Mouse (Mus musculus): ENCODE results near the gene Gm10300.

Gm10300 gene

DNA sequence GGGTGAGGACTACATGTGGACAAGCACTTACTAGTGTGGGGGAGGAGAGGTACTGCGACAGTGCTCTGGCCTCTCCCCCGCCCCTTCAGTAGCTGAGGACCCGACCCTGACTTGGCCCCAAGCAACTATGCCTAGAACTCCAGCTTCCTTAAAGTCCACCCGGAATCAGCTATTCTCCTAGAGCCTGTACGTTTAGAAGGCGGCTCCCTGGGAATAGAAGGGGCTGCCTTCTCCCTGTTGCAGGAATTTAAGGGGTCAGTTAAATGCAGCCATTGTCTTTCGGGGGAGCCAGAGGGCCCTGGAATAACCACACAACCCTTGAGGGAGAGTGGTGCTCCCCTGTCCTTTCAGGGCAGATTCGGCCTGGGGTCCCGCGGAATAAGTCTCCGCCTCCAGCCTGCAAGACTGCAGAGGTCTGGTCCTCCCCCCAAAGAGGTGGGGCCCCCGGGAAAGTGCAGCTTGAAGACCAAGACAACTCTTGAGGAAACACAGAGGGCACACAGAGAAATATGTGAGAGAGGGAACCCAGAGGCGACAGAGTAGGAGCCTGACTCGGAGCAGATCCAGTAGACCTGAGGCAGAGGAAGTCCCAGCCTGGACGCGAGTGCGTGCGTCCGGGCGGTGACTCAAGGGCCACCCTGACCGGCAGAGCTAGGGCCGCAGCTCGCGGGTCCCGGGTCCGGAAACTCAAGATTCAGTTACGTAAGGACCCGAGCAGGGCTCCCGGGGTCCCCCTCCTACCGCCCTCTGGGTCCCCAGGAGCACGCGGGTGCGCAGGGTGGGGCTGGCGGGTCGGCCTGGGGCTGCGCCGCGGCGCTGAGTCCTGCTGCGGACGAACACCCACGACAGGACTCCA, at the start of gene Gm10300:
Gm10300 (plus strand) TSS at position 621 of the 856 bp plus-strand sequence.
- peak; percentile 24 for DNase-seq (ENCODE audit: low read depth, low spot score)

DNA sequence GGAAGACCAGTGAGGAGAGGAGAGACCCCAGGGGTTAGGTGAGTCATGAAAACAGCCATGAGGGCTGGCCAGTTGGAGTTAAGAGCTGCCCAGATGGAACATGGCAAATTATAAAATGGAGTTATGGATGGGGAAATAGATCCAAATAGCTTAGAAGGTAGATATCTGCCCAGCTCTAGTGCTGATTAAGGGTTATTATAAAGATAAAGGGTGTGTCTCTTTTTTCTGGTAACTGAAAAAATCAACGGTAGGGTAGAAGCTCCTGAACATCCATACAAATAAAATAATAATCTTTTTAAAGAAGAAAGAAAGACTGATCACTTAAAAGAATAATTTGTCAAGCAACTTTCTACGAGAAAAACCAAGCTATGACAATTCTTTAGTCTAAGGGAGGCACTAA, 49.2 kb upstream of the Gm10300 start:
- DNase-seq (ENCODE audit: low read depth, low spot score), result no peak

- DNase-seq (ENCODE audit: low read depth, low spot score), result peak; percentile 54
These were observed 48.6 kb upstream of the Gm10300 start for GRCm38 (mm10) chr4:132025738-132026527.

GRCm38 (mm10) chr4:132027167-132027566, 47.3 kb upstream of the Gm10300 start:
- no peak for DNase-seq (ENCODE audit: low read depth, low spot score)

- no peak for DNase-seq (ENCODE audit: low read depth, low spot score)
These were observed 46.7 kb upstream of the Gm10300 start for GRCm38 (mm10) chr4:132027806-132028205.

DNA sequence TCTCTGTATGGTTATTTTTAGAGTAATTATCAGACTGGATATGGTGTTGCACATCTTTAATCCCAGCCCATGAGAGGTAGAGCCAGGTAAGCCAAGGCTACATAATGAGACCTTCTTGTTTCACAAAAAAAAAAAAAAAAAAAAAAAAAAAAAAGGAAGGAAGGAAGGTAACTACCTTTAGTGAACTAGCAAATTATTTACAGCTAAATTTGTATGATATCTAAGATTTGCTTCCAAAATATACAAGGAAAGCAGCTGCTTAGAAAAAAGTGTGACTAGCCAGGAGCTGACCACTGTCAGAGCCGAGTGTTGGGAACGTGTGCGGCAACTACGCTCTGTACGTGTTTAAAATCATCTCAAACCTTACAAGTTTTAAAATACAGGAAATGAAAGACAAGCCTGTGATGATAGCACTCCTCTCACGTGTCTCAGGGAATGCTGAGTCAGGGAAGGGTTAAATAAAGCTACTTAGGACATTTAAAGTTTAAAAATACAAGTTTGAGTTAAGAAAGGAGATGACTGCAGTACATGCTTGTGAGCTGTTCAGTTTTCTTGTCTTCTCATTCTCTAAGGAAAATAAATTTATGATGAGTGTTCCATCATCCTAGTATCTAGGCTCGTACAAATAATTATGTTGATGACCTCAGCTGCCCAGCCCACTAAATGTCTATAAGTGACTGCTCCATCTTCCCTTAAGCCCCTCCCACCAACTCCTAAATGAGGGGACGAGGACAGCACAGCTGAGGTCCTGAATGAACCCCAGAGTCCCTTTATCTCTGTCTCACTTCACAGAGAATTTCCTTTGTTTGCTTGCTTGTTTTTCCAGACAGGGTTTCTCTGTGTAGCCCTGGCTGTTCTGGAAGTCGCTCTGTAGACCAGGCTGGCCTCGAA, 44.4 kb upstream of the Gm10300 start:
- no peak for DNase-seq (ENCODE audit: low read depth, low spot score)

DNA sequence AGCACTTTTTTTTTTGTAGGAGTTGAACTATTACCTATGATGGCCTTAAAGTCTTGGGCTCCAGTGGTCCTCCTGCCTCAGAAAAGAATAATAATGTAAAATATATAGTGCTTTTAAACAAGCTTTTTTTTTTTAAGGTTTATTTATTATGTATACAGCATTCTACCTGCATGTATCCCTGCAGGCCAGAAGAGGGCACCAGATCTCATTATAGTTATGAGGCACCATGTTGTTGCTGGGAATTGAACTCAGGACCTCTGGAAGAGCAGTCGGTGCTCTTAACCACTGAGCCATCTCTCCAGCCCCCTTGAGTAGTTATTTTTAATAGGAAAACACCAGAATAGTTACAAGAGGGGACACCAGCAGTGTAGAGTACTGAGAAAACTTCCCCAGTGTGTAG, 41.3 kb upstream of the Gm10300 start:
- no peak for DNase-seq (ENCODE audit: low read depth, low spot score)

GRCm38 (mm10) chr4:132034242-132034641, 40.3 kb upstream of the Gm10300 start:
- no peak for DNase-seq (ENCODE audit: low read depth, low spot score)

DNA sequence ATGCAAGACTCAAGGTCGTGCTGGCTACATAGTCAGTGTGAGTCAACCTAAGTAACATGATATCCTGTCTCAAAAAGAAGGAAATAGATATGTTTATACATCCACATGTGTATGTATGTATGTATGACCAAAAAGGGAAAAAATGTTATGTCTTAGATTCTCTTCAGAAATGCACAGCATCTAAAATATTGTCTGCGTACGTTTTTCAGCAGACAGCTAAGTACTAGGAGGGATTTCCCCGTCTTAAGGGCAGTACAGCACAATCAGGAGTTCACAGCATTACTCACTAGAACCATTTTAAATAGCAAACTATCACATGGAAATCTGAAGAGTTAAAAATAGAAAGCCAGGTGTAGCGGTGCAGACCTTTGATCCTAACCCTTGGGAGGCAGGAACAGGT, 37.4 kb upstream of the Gm10300 start:
- no peak for DNase-seq (ENCODE audit: low read depth, low spot score)

- DNase-seq (ENCODE audit: low read depth, low spot score), result no peak
These were observed 36.5 kb upstream of the Gm10300 start for GRCm38 (mm10) chr4:132037991-132038390.

GRCm38 (mm10) chr4:132038809-132039208, 35.7 kb upstream of the Gm10300 start:
- DNase-seq (ENCODE audit: low read depth, low spot score), result no peak

GRCm38 (mm10) chr4:132039521-132039920, 35.0 kb upstream of the Gm10300 start:
- no peak for DNase-seq (ENCODE audit: low read depth, low spot score)

DNA sequence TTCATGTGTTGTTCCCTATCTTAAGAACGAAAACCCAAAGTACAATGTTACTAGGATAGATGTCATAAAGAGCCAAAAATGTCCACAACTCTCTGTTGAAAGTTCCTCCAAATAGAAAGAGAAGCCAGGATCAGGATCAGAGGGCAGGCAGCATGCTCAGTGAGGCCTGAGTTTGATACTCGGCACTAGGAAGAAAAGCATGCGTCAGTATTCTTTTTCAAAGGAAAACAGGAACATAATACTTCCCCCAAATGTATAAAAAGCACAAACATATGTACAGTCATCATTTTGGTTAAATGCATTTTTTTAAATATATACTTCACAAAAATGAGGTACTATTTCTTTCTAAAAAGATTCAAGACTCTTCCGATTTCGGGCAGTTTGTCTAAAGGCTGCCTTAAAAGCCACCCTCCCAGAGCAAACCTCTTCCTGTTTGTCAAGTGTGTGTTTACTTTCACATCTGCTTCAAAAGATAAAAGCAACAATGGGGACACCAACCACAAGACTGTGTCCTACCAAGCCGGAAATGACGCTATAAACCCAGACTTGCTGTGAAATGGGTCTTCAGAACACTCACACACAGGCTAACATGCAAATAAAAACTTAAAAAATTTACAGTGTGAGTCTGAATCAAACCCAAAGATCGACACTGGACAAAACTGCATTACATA, 34.4 kb upstream of the Gm10300 start:
- DNase-seq (ENCODE audit: low read depth, low spot score), result no peak

DNA sequence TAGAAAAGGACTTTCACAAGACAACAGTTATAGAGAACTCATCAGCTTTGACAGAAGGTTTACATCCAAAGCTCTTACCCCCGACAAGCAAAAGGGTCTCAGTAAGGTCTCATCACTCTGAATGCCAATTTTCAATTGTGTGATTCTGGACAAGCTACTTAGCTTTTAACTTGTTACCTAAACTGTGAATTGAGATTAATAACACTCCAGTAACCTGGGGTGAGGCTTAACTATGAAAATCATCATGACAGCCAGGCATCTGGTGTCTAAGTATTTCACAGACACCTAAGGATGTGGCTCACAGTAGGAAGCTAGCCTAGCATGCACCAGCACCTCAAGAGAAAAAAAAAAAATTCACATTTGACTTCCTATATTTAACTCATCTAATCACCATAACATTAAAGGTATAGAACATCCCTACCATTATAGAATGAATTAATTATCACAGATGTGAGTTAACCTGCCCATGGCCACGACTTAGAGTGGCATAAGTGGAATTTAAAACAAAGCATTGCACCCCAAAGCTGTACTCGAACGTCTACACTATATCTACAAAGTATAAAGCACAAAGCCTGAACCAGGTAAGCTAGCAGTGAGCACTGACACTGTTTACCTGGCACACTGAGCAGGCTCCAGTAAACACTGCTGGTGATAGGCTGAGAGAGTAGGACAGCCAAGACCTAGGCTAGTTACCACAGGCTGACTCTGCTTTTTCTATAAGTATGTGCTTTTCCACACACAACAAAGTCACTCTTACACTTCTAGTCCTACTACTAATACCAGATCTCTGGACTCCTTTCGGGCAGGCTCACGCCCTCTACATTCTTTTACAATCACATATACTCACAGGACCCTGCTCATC, 32.8 kb upstream of the Gm10300 start:
- no peak for DNase-seq (ENCODE audit: low read depth, low spot score)

- no peak for DNase-seq (ENCODE audit: low read depth, low spot score)
These were observed 30.8 kb upstream of the Gm10300 start for GRCm38 (mm10) chr4:132043726-132044125.

- DNase-seq (ENCODE audit: low read depth, low spot score), result peak; percentile 52
These were observed 26.2 kb upstream of the Gm10300 start for GRCm38 (mm10) chr4:132048011-132048991.

DNA sequence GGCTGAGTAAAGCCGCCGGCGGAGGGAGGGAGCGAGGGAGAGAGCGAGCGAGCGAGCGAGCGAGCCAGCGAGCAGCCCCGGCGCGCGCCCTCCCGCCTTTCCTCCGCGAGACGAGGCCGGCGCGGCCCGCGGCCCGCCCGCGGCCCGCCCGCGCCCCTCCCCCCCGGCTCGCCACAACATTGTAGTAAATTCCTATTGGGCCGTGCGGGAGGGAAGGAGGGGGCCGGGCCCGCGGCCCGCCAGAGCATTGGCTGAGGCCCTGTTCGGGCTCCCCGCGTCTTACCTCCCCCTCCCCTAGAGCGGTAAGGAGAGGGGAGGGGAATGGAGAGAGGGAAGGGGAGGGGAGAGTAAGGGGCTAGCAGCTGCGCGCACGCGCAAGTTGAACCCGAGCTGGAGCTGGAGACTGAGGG, 25.5 kb upstream of the Gm10300 start:
- peak; percentile 98 for DNase-seq (ENCODE audit: low read depth, low spot score)

- DNase-seq (ENCODE audit: low read depth, low spot score), result no peak
These were observed 24.8 kb upstream of the Gm10300 start for GRCm38 (mm10) chr4:132049549-132050200.

Data from forelimb bud, embryonic 11.5 days (tissue).